Mouse (Mus musculus) megakaryocyte, embryonic 14.5 days (primary cell): ENCODE results near the gene Stx8.

ENCODE experiments used
- FLI1 ChIP-seq: IDR thresholded peaks from 2 replicates; pipeline ENCODE4 v1.6.1; 2012; ENCODE audit warnings: low read length, inconsistent platforms, mixed read lengths
- GATA1 ChIP-seq: IDR thresholded peaks from 3 replicates; pipeline ENCODE4 v1.6.1; 2012; ENCODE audit warnings: mixed read lengths, low read length, inconsistent platforms, borderline replicate concordance

GRCm38 (mm10) chr11:68075331-68075730 is 109.3 kb downstream of the Stx8 start:
- TF ChIP-seq GATA1 (no peak), FLI1 (no peak)
